Mouse (Mus musculus) embryonic fibroblast, embryonic 13.5 days (primary cell): ENCODE data around the gene Cep128. TPM values are rescaled to one million over a fixed set of nuclear protein-coding genes. Genes with fewer than 3 reads are reported as not detected.
"Not testable (repeated sequence)": the region's sequence is repeated elsewhere in the genome, so short reads cannot be mapped to it uniquely, and the experiment has no call there.

ENCODE experiments used
- H3K27ac ChIP-seq: 2 replicates; pipeline ENCODE4 v1.5.1; 2012; ENCODE audit warnings: low read length, control low read depth, inconsistent platforms; ENCODE audit not compliant: insufficient read depth
- H3K4me1 ChIP-seq: 2 replicates; pipeline ENCODE4 v1.6.1; 2011; ENCODE audit warnings: low read length; ENCODE audit not compliant: control insufficient read depth, insufficient read depth
- H3K4me3 ChIP-seq: 2 replicates; pipeline ENCODE4 v1.5.1; 2011; ENCODE audit warnings: mild to moderate bottlenecking, control low read depth, low read length; ENCODE audit not compliant: insufficient read depth
- CTCF ChIP-seq: IDR thresholded peaks from 2 replicates; pipeline ENCODE4 v1.5.1; 2011; ENCODE audit warnings: mild to moderate bottlenecking, control low read depth, low read length, moderate library complexity, borderline replicate concordance; ENCODE audit not compliant: insufficient read depth
- POLR2A ChIP-seq: IDR thresholded peaks from 2 replicates; pipeline ENCODE4 v1.6.1; 2011; ENCODE audit warnings: low read depth, mild to moderate bottlenecking, control low read depth, low read length, moderate library complexity
- polyA plus RNA-seq: library from polyadenylated mRNA; stranded (reverse); fragments of >200 nt; gene quantifications from 2 replicates; pipeline ENCODE4 v1.2.4, GENCODE M21; 2011; ENCODE audit warnings: low read depth; ENCODE audit not compliant: missing spikeins, insufficient read length

The Cep128 gene
- polyA plus RNA-seq, 1 experiment, result 9.9 TPM

DNA sequence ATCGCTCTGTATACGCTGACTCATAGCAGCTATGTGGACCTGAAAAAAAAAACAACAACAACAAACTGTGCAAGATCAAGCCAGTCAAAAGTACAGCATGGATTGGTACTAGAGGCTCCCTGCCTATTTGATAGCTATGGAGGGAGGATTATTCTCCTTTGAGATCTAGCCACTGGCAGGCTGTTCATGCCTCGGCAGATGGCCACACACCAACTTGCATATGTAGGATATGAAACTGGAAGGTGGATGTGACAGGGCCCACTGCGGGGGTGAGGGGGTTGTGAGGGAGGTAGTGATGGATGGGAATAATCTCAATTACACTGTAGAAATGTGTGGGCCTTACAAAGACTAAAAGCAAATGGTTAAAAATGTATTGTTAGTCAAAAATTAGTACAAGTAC, 386.7 kb downstream of the Cep128 start:
- H3K4me1 ChIP-seq, result no peaks in the 10 kb centered on the region
- no peak overlapping the region for H3K27ac ChIP-seq
- no peak for TF ChIP-seq CTCF
- TF ChIP-seq POLR2A, result no peak
- H3K4me3 ChIP-seq, result no peak overlapping the region

DNA sequence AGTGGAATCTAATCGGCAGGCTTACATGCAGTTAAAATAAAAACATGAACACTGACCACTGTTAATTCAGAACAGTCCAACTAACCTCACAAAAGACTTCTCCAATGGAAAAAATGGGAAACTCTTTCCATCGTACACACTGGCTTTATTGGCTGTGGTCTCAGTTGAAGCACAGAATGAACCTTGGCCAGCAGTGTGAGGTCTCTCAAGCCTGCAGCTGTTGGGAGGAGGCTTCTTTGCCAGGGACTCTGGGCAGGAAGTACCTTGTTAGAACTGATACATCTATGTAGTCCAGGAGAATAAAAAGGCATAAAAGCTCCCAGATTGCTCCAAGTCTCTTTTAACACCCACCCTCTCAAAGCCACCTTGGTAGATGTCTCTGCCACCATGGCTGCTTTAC, 390.9 kb downstream of the Cep128 start:
- no peaks in the 10 kb centered on the region for H3K4me1 ChIP-seq
- no peak overlapping the region for H3K4me3 ChIP-seq
- H3K27ac ChIP-seq, result no peak overlapping the region
- TF ChIP-seq POLR2A (no peak), CTCF (no peak)

DNA sequence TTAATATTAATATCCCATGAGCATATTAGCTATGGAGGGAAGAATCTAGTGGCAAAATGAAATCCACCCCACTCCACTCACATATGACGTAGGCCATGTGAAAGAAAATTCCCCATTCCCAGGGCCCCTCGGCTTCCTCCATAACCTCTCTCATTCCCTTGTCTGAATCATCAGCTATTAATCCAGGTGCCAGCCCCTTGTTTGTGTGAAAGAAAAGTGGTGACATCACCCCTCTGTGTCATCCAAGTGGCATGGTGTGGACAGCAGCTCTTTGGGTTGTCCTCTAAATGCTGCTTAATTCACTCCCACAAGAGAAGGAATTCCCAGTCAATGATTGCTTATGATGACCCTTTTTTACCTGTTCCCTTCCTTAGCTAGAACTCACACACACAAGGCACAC, 396.4 kb downstream of the Cep128 start:
- Histone ChIP-seq H3K27ac (no peak overlapping the region), H3K4me3 (no peak overlapping the region), H3K4me1 (no peaks in the 10 kb centered on the region; the same call in 1 of the 2 replicates)
- TF ChIP-seq CTCF (no peak), POLR2A (no peak)

DNA sequence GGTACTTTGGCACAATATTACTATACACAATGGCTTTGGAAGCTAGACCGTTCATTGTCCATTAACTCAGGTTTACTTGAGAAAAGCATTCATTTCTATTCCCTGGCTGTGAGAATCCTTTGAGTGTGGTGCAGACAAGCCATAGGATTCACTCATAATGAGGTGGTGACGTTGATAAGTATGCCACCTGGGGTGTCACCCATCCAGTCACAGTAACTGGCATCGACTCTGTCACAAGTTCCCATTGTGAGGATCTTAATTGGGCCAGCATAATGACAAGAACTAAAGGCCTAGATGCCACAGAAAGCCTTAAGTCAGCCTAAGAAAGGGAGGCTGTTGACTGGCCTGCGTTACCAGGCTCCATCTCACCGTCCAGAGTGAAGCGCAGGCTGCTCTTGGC, 396.9 kb downstream of the Cep128 start:
- Histone ChIP-seq H3K27ac (no peak overlapping the region), H3K4me3 (no peak overlapping the region), H3K4me1 (no peaks in the 10 kb centered on the region; the same call in 1 of the 2 replicates)
- no peak for TF ChIP-seq CTCF
- TF ChIP-seq POLR2A, result no peak

DNA sequence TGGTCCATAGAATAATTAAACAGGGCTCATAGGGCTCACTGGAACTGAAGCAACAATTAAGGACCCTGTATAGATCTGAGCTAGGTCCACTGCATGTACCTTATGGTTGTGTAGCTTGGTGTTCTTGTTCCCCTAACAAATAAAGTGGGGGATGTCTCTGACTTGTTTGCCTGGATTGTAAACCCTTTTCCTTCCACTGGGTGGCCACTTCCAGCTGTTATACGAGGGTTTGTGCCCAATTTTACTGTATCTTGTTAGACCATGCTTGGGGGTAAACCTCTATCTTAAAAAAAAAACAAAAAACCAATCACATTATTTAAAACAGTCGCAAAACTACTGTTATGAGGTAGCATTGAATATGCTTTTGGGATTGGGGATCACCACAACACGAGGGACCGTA, 402.2 kb downstream of the Cep128 start:
- Histone ChIP-seq H3K4me3 (no peak overlapping the region), H3K27ac (no peak overlapping the region), H3K4me1 (no peaks in the 10 kb centered on the region)
- TF ChIP-seq POLR2A (no peak), CTCF (no peak)

DNA sequence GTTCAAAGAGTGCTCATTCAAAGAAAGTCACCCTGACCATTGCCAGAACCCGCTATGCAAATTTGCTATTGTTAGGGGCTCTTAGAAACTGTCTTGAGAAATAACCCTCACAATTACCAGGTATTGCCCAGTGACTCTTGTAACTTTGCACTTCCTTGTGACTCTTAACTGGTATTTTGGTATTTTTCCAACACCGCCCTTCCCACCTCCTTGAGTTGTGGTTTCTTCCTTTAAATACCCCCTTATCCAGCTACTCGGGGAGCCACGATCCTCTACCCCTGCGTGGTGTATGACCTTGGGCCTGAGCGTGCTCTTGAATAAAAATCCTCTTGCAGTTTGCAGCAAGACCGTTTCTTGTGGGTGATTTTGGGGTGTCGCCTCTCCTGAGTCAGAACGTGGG, 407.8 kb downstream of the Cep128 start:
- H3K27ac ChIP-seq, H3K4me1 ChIP-seq, H3K4me3 ChIP-seq: not testable (repeated sequence)

DNA sequence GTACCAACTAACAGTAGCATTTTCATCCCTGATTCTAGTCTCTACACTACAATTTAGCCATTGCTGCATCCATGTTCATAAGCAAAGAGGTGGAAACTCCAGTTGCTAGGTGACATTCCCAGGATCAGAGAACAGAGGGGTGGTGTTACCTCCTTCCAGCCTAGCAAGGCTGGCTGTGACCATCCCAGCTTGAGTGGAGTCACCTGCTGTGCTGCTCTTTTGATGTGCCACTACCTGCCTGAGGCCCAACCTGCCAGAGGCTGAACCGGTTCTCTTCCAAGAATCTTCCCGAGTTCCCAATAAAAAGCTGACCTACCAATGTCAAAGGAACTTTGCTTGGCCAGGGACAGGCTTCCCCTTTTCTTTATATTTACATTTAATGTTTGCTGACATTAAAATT, 408.8 kb downstream of the Cep128 start:
- no peak overlapping the region for H3K27ac ChIP-seq
- TF ChIP-seq POLR2A (no peak), CTCF (no peak)
- no peak overlapping the region for H3K4me3 ChIP-seq
- H3K4me1 ChIP-seq, result no peaks in the 10 kb centered on the region

DNA sequence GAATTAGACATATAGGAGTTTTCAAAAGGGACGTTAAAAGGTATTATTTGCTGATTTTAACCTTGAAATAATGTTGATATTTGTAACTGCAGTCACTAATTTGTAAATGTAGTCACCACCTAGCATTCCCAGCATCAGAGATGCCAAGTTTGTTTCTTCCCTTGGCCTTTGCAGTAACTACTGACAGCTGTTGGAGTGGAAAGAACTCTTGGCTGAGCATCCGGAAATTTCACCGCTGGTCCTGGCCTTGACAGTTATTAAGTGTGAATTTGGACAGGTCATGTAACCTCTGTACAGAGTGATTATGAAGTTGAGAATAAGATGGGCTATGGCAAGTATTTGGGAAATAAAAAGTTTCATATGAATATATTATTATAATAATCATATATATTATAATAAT, 413.1 kb downstream of the Cep128 start:
- Histone ChIP-seq H3K4me1 (no peaks in the 10 kb centered on the region), H3K27ac (no peak overlapping the region), H3K4me3 (no peak overlapping the region)
- TF ChIP-seq CTCF (no peak), POLR2A (no peak)

DNA sequence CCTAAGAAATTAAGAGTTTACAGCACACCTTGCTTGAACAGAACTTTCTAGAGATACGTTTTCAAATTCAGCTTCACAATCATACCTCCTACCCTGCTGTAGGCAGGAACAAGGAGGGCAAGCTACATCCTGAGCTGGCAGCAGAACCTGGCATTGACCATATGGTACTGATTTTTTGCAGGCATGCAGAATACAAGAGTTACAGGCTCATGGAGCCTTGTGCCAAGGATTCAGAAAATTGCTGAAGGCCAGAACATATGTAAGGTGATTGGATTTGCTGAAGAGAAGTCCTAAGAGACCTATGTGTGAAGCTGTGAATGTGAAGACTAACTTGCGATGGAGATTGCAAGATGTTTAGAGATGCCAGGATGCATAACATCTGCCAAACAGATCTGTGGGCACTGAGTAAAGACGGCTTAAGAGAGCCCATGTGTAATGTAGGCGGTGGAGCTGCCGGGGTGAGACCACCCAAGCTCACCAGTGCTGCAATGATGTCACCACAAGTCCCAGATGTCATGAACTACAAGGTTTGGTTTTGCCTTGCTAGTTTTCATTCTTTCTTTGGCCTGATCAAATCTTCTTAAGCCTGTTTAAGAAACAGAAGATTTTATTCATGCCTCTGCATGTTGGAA, 422.7 kb downstream of the Cep128 start:
- TF ChIP-seq CTCF (no peak), POLR2A (no peak)
- H3K4me3 ChIP-seq, result no peak overlapping the region
- no peaks in the 10 kb centered on the region for H3K4me1 ChIP-seq
- no peak overlapping the region for H3K27ac ChIP-seq

DNA sequence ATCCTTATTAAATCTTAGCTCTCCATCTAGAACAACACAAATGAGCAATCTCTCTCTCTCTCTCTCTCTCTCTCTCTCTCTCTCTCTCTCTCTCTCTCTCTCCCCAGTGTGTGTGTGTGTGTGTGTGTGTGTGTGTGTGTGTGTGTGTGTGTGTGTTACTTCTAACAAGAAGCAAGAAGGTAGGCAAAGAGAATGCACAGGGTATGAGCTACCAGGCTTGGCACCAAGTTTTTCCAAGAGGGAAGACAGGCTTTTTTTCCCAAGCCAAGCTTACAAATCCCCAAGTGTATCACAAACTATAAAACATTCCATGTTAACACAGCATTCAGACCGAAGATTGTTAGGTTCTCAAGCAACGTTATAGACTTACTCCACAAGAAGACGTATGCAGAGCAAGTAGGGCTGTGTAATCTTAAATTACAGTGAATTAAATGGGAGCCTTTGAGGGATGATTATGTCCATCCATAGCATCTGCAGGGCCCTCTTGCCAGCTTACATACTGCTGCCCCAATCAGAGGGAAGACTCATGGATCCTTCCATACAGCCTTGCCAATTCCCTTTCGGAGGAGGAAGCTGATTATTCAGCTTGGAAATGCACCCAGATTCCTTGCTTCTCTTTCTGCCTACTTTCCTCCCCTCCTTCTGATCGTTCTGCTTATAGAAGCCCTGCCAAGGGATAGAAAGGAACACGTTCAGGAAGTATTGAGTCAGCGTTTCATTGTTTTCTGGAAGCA, 429.3 kb downstream of the Cep128 start:
- H3K27ac ChIP-seq, result no peak overlapping the region
- no peak overlapping the region for H3K4me3 ChIP-seq
- no peaks in the 10 kb centered on the region for H3K4me1 ChIP-seq
- TF ChIP-seq CTCF (no peak), POLR2A (no peak)

Other genes starting within 250 kb of the Cep128 start
- 0.56 and 0.67 TPM in 2 replicates for gene Tshr, start 154 bp upstream of the Cep128 start, polyA plus RNA-seq
- 62.0 and 85.9 TPM in 2 replicates for gene Gtf2a1, start 206.1 kb upstream of the Cep128 start, polyA plus RNA-seq